Mouse (Mus musculus) frontal cortex, postnatal 25 days (tissue): ENCODE results near the gene Mrtfa.

ENCODE experiments used
- DNase-seq, 2 experiments: peaks; one replicate each; pipeline ENCODE4 v3.0.0; 2022; ENCODE audit warnings: low spot score in 2 of 2

The Mrtfa gene

GRCm38 (mm10) chr15:81156453-81156852, 34.1 kb downstream of the Mrtfa start:
- DNase-seq, result no peak

- DNase-seq, result no peak
These were observed 34.7 kb downstream of the Mrtfa start for GRCm38 (mm10) chr15:81155845-81156244.

- DNase-seq, result no peak
These were observed 35.5 kb downstream of the Mrtfa start for GRCm38 (mm10) chr15:81154846-81155624.

- DNase-seq, result no peak
These were observed 48.5 kb downstream of the Mrtfa start for GRCm38 (mm10) chr15:81141956-81142576.

- DNase-seq, result no peak
These were observed 50.6 kb downstream of the Mrtfa start for GRCm38 (mm10) chr15:81140004-81140403.

- DNase-seq, result no peak
These were observed 53.3 kb downstream of the Mrtfa start for GRCm38 (mm10) chr15:81137298-81137697.

GRCm38 (mm10) chr15:81133781-81134180, 56.8 kb downstream of the Mrtfa start:
- no peak for DNase-seq

GRCm38 (mm10) chr15:81131152-81131551, 59.4 kb downstream of the Mrtfa start:
- DNase-seq, result no peak

GRCm38 (mm10) chr15:81129970-81130369, 60.6 kb downstream of the Mrtfa start:
- no peak for DNase-seq

GRCm38 (mm10) chr15:81128155-81128838, 62.3 kb downstream of the Mrtfa start:
- DNase-seq, result no peak

GRCm38 (mm10) chr15:81124282-81124681, 66.3 kb downstream of the Mrtfa start:
- no peak for DNase-seq

- DNase-seq, result no peak
These were observed 67.4 kb downstream of the Mrtfa start for GRCm38 (mm10) chr15:81123122-81123521.

- no peak for DNase-seq
These were observed 68.0 kb downstream of the Mrtfa start for GRCm38 (mm10) chr15:81122535-81122934.

- DNase-seq, result no peak
These were observed 68.5 kb downstream of the Mrtfa start for GRCm38 (mm10) chr15:81122078-81122477.

- no peak for DNase-seq
These were observed 69.6 kb downstream of the Mrtfa start for GRCm38 (mm10) chr15:81120946-81121345.

- no peak for DNase-seq
These were observed 70.4 kb downstream of the Mrtfa start for GRCm38 (mm10) chr15:81120140-81120539.

GRCm38 (mm10) chr15:81118226-81118625, 72.3 kb downstream of the Mrtfa start:
- DNase-seq, result no peak

- no peak for DNase-seq
These were observed 78.0 kb downstream of the Mrtfa start for GRCm38 (mm10) chr15:81112589-81112988.

GRCm38 (mm10) chr15:81110315-81110714, 80.2 kb downstream of the Mrtfa start:
- DNase-seq, result no peak

- peak; percentile 39 to 68 for DNase-seq
These were observed 84.6 kb downstream of the Mrtfa start for GRCm38 (mm10) chr15:81105962-81106361.

GRCm38 (mm10) chr15:81104585-81105259, 85.8 kb downstream of the Mrtfa start:
- no peak for DNase-seq

- DNase-seq, result no peak
These were observed 87.1 kb downstream of the Mrtfa start for GRCm38 (mm10) chr15:81103500-81103899.
